Mouse (Mus musculus) small intestine, adult 2 months (tissue): ENCODE data around the gene Hist2h2ab. TPM values are rescaled to one million over a fixed set of nuclear protein-coding genes. Genes with fewer than 3 reads are reported as not detected.
"Not testable (repeated sequence)": the region's sequence is repeated elsewhere in the genome, so short reads cannot be mapped to it uniquely, and the experiment has no call there.

ENCODE experiments used
- H3K27ac ChIP-seq: fragments of 200-500 bp; 2 replicates; pipeline ENCODE4 v1.5.1; 2012; ENCODE audit warnings: low read depth, low read length, control low read depth, inconsistent platforms; ENCODE audit not compliant: insufficient read depth
- H3K27me3 ChIP-seq: fragments of 200-500 bp; 2 replicates; pipeline ENCODE4 v1.6.1; 2012; ENCODE audit warnings: mild to moderate bottlenecking, moderate library complexity, low read length, inconsistent platforms; ENCODE audit not compliant: control insufficient read depth, insufficient read depth
- H3K36me3 ChIP-seq: fragments of 200-500 bp; 2 replicates; pipeline ENCODE4 v1.6.1; 2012; ENCODE audit warnings: mild to moderate bottlenecking, low read length, control low read depth, inconsistent platforms; ENCODE audit not compliant: control insufficient read depth, insufficient read depth
- H3K4me1 ChIP-seq: fragments of 200-500 bp; 2 replicates; pipeline ENCODE4 v1.6.1; 2012; ENCODE audit warnings: low read length, inconsistent platforms, mixed read lengths; ENCODE audit not compliant: control insufficient read depth, insufficient read depth, insufficient read length
- H3K4me3 ChIP-seq: fragments of 200-500 bp; 2 replicates; pipeline ENCODE4 v1.5.1; 2012; ENCODE audit warnings: low read depth, mild to moderate bottlenecking, control low read depth, inconsistent platforms, low read length, moderate library complexity
- CTCF ChIP-seq: fragments of 200-500 bp; IDR thresholded peaks from 2 replicates; pipeline ENCODE4 v1.5.1; 2012; ENCODE audit warnings: low read depth, mild to moderate bottlenecking, control low read depth, inconsistent platforms, low read length, moderate library complexity, mixed read lengths; ENCODE audit not compliant: insufficient replicate concordance, insufficient read length; ENCODE audit errors: extremely low read depth
- POLR2A ChIP-seq: fragments of 200-500 bp; IDR thresholded peaks from 2 replicates; pipeline ENCODE4 v1.6.1; 2012; ENCODE audit warnings: low read depth, mild to moderate bottlenecking, control low read depth, inconsistent platforms, low read length, moderate library complexity
- WGBS: fragments of 180-500 bp; shearing (Covaris S2); methylation state at CpG from one replicate; pipeline ENCODE4 v1.1.7; 2018; 5-methylcytosine and 5-hydroxymethylcytosine counted together
- polyA plus RNA-seq: library from polyadenylated mRNA; depleted of rRNA; stranded (reverse); fragments of >200 nt; gene quantifications from 2 replicates; pipeline ENCODE4 v1.2.3, GENCODE M21; 2012; rRNA removed

Hist2h2ab gene
- polyA plus RNA-seq, 1 experiment: 3.4 TPM

DNA sequence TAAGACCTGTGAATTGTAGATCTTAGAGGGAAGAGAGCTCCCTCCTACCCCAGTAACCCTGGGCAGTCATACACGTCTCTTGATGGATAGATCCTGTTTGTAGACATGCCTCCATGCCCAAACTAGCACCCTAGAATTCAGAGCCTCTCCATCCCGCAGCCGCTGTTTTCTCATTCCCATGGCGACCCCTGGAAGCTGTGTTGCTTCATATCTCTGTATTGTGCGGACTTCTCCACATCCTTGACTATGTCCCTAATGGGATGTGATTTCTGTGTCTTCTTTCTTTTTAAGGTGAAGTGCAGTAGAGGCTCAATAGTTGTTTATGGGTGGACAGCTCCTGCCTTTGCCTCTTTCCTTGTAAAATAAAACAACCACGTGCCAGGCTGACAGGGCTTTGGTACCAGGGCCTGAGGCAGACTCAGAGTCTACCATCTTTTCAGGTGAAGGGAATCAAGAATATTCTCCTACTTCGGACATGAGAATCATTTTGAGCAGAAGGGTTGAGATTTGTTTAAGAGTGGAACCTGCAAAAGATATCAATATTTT is 44.8 kb downstream of the Hist2h2ab start:
- peaks cover 6% of the 10 kb centered on the region; the same call in 1 of the 2 replicates for H3K4me1 ChIP-seq
- H3K4me3 ChIP-seq: no peak overlapping the region
- no peaks in the 10 kb centered on the region for H3K36me3 ChIP-seq
- H3K27me3 ChIP-seq: no peaks in the 10 kb centered on the region
- TF ChIP-seq CTCF: no peak
- TF ChIP-seq POLR2A: no peak
- 55% methylated on average over 7 of the region's 7 CpGs for WGBS
- peak overlapping the region; percentile 97; the same call in 1 of the 2 replicates for H3K27ac ChIP-seq

DNA sequence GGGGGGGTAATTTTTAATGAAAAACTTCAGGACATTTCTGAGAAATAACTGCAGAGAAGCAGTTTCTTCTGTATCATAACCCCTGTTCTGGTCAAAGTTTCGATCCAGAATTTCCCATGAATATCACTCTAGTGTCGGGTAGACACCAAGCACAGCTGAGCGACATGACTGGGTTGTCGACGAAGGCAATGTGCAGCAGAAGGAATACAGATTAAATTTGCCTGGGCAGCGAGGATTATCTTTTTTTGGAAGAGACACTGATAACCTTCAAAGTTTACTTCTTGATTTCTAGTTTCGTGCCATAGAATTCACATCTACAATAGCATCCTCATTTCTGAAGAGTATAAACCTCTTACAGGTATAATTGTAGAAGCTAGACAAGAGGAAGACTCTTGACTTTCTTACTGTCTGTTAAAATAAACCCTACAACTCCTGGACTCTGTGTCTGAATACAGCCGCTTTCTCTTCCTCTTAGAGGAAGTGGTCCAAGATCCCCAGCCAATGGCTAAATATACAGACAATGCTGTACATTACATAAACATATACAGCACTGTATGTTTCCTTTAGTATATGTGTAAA is 46.6 kb downstream of the Hist2h2ab start:
- 81% methylated on average over 8 of the region's 8 CpGs for WGBS
- TF ChIP-seq POLR2A (no peak), CTCF (no peak)
- Histone ChIP-seq H3K4me1 (peaks cover 6% of the 10 kb centered on the region; the same call in 1 of the 2 replicates), H3K27ac (no peak overlapping the region), H3K36me3 (no peaks in the 10 kb centered on the region), H3K27me3 (no peaks in the 10 kb centered on the region), H3K4me3 (no peak overlapping the region)

DNA sequence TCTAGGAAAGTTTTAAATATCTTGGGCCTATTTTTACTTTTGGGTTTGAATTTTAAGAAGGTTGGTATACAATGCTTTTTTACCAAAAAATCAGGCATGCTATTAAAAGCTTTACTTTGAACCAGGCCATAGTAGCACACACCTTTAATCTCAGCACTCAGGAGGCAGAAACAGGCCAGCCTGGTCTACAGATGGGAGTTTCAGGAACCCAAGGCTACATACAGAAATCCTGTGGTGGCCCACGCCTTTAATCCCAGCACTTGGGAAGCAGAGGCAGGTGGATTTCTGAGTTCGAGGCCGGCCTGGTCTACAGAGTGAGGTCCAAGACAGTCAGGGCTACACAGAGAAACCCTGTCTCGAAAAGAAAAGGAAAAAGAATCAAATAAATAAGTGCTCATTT is 47.9 kb downstream of the Hist2h2ab start:
- Histone ChIP-seq H3K4me3 (no peak overlapping the region), H3K36me3 (no peaks in the 10 kb centered on the region), H3K4me1 (peaks cover 2% of the 10 kb centered on the region; the same call in 1 of the 2 replicates), H3K27me3 (no peaks in the 10 kb centered on the region), H3K27ac (no peak overlapping the region)
- TF ChIP-seq POLR2A: no peak
- TF ChIP-seq CTCF: no peak
- 65% methylated on average over 4 of the region's 4 CpGs for WGBS

DNA sequence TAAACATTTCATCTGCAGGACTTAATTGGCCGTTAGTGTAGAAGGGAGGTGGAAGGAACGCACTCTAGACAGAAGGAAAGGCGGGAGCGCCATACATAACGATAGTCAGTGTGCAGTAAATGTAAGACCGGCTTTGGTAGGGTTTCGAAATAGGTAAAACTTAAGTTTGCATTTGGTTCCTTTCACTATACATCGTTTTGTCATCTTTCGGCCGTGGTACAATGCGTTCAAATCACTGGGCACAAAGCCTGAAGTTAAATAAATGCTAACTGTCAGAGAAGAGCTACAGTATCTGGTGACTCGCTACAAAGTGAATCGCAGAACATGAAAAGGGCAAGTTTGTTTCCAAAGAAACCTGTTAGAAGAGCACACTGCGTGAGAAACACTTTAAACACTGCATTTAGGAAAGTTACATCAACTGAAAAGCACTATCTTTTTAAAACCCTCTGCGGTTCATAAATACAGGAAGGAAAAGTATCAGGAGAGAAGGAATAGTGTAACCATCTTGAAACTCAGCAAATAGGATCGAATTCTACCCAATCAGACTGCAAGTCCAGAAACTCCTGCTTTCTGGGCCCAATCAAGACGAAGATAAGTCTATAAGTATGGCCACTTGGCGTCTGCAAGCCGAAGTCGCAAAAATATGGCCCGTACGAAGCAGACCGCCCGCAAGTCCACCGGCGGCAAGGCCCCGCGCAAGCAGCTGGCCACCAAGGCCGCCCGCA is 48.5 kb downstream of the Hist2h2ab start, which contains the start of gene Hist2h3b:
Gene Hist2h3b, plus strand, starts transcription at position 604 of the 725 bp plus-strand sequence.
- peaks cover 2% of the 10 kb centered on the region; the same call in 1 of the 2 replicates for H3K4me1 ChIP-seq
- no peaks in the 10 kb centered on the region for H3K36me3 ChIP-seq
- no peaks in the 10 kb centered on the region for H3K27me3 ChIP-seq
- 9% methylated on average over 30 of the region's 30 CpGs for WGBS
- H3K27ac ChIP-seq: peak within 1 kb of the TSS; percentile 97
- peak; percentile 94 for TF ChIP-seq POLR2A
- TF ChIP-seq CTCF: no peak
- H3K4me3 ChIP-seq: peak within 1 kb of the TSS; percentile 68

- not testable (repeated sequence) for H3K4me1 ChIP-seq, H3K27me3 ChIP-seq, H3K36me3 ChIP-seq
- Histone ChIP-seq H3K4me3 (peak overlapping the region; percentile 66), H3K27ac (peak overlapping the region; percentile 97)
- WGBS: under 1% methylated on average over 18 of the region's 44 CpGs
Observed at GRCm38 (mm10) chr3:96268776-96269378, 49.2 kb downstream of the Hist2h2ab start.

Other genes starting within 250 kb of the Hist2h2ab start
- gene Plekho1, start 223.9 kb upstream of the Hist2h2ab start, polyA plus RNA-seq: 10.8 and 31.3 TPM in 2 replicates
- 0.99 and 2.5 TPM in 2 replicates for gene Vps45, start 161.4 kb upstream of the Hist2h2ab start, polyA plus RNA-seq
- gene Otud7b, start 115.3 kb upstream of the Hist2h2ab start, polyA plus RNA-seq: 13.7 and 23.6 TPM in 2 replicates
- 5.0 and 64.6 TPM in 2 replicates for gene Mtmr11, start 57.9 kb upstream of the Hist2h2ab start, polyA plus RNA-seq
- 42.2 and 73.2 TPM in 2 replicates for gene Sf3b4, start 47.5 kb upstream of the Hist2h2ab start, polyA plus RNA-seq
- gene Sv2a, start 38.7 kb upstream of the Hist2h2ab start, polyA plus RNA-seq: 0.85 and 1.4 TPM in 2 replicates
- 62.0 and 66.0 TPM in 2 replicates for gene Bola1, start 156 bp upstream of the Hist2h2ab start, polyA plus RNA-seq
- gene Hist2h2ac, start 1.0 kb downstream of the Hist2h2ab start, polyA plus RNA-seq: 28.7 and 40.4 TPM in 2 replicates
- 0.96 and 1.4 TPM in 2 replicates for gene Hist2h2be, start 1.3 kb downstream of the Hist2h2ab start, polyA plus RNA-seq
- gene Hist2h3c2, start 19.3 kb downstream of the Hist2h2ab start, polyA plus RNA-seq: 59.1 and 109 TPM in 2 replicates
- 248 and 339 TPM in 2 replicates for gene Hist2h2aa2, start 20.4 kb downstream of the Hist2h2ab start, polyA plus RNA-seq
- gene Hist2h2aa1, start 25.6 kb downstream of the Hist2h2ab start, polyA plus RNA-seq: 485 and 622 TPM in 2 replicates
- not detected in 2 replicates for gene Hist2h3c1, start 26.8 kb downstream of the Hist2h2ab start, polyA plus RNA-seq
- gene Hist2h4, start 43.4 kb downstream of the Hist2h2ab start, polyA plus RNA-seq: 4.2 and 6.3 TPM in 2 replicates
- 77.4 and 102 TPM in 2 replicates for gene Hist2h3b, start 48.8 kb downstream of the Hist2h2ab start, polyA plus RNA-seq
- gene Hist2h2bb, start 49.9 kb downstream of the Hist2h2ab start, polyA plus RNA-seq: 8.4 and 8.7 TPM in 2 replicates
- 1.8 and 2.4 TPM in 2 replicates for gene Fcgr1, start 74.1 kb downstream of the Hist2h2ab start, polyA plus RNA-seq
- gene BC107364, start 232.4 kb downstream of the Hist2h2ab start, polyA plus RNA-seq: not detected in 2 replicates